Mouse (Mus musculus) urinary bladder, postnatal 36 days (tissue): Measurements from ENCODE around the gene Syt1.

Experiments used
- DNase-seq, 2 experiments: peaks; one replicate each; pipeline ENCODE4 v3.0.0; 2022; ENCODE audit warnings: low spot score in 2 of 2, mixed read lengths in 1 of 2

The Syt1 gene

GRCm38 (mm10) chr10:109010241-109011193 is at the start of gene Syt1:
Syt1 (minus strand) TSS chr10:109010982.
- DNase-seq = no peak

GRCm38 (mm10) chr10:109056500-109056899 is 45.7 kb upstream of the Syt1 start:
- DNase-seq = no peak

- DNase-seq = no peak
These were observed 36.8 kb upstream of the Syt1 start for GRCm38 (mm10) chr10:109047537-109047936.

GRCm38 (mm10) chr10:109046988-109047387 is 36.2 kb upstream of the Syt1 start:
- DNase-seq = no peak

- DNase-seq = no peak
These were observed 714 bp upstream of the Syt1 start for GRCm38 (mm10) chr10:109011226-109012165.

- DNase-seq = no peak
These were observed 951 bp downstream of the Syt1 start for GRCm38 (mm10) chr10:109009831-109010230.

- no peak for DNase-seq
These were observed 2.3 kb downstream of the Syt1 start for GRCm38 (mm10) chr10:109008456-109008855.

GRCm38 (mm10) chr10:109003482-109003881 is 7.3 kb downstream of the Syt1 start:
- DNase-seq = no peak

GRCm38 (mm10) chr10:108987250-108987649 is 23.5 kb downstream of the Syt1 start:
- no peak for DNase-seq

GRCm38 (mm10) chr10:108979660-108980059 is 31.1 kb downstream of the Syt1 start:
- peak in 1 of 2 experiments; percentile 60 for DNase-seq

GRCm38 (mm10) chr10:108954952-108955351 is 55.8 kb downstream of the Syt1 start:
- no peak for DNase-seq

- no peak for DNase-seq
These were observed 58.6 kb downstream of the Syt1 start for GRCm38 (mm10) chr10:108952182-108952581.

- no peak for DNase-seq
These were observed 73.8 kb downstream of the Syt1 start for GRCm38 (mm10) chr10:108936838-108937430.

- DNase-seq = no peak
These were observed 80.5 kb downstream of the Syt1 start for GRCm38 (mm10) chr10:108930299-108930698.

- no peak for DNase-seq
These were observed 81.1 kb downstream of the Syt1 start for GRCm38 (mm10) chr10:108929676-108930075.

- no peak for DNase-seq
These were observed 105.5 kb downstream of the Syt1 start for GRCm38 (mm10) chr10:108905264-108905663.

- no peak for DNase-seq
These were observed 106.4 kb downstream of the Syt1 start for GRCm38 (mm10) chr10:108904371-108904770.

GRCm38 (mm10) chr10:108896529-108896928 is 114.3 kb downstream of the Syt1 start:
- no peak for DNase-seq

GRCm38 (mm10) chr10:108893288-108893687 is 117.5 kb downstream of the Syt1 start:
- DNase-seq = no peak

GRCm38 (mm10) chr10:108892441-108892840 is 118.3 kb downstream of the Syt1 start:
- DNase-seq = no peak

- DNase-seq = no peak
These were observed 121.7 kb downstream of the Syt1 start for GRCm38 (mm10) chr10:108889084-108889483.

- DNase-seq = no peak
These were observed 124.0 kb downstream of the Syt1 start for GRCm38 (mm10) chr10:108886781-108887180.
